Mouse (Mus musculus) forebrain, embryonic 11.5 days (tissue): Measurements from ENCODE around the gene Tpte. TPM values are rescaled to one million over a fixed set of nuclear protein-coding genes. Genes with fewer than 3 reads are reported as not detected.

Experiments used
- ATAC-seq: fragments of 200-750 bp; cut with Nextera tagmentation; replicated peaks from 2 replicates; pipeline ENCODE4 v1.8.0; 2017; ENCODE audit warnings: moderate TSS enrichment; ENCODE audit not compliant: low FRiP score
- DNase-seq: peaks from one replicate; pipeline ENCODE4 v3.0.0-alpha.2; 2017; ENCODE audit warnings: low spot score
- H3K27ac ChIP-seq: fragments of 300-500 bp; sonication (generic); 2 replicates; pipeline ENCODE4 v1.5.1; 2014; ENCODE audit warnings: low read depth, low read length
- H3K27me3 ChIP-seq: fragments of 300-500 bp; sonication (generic); 2 replicates; pipeline ENCODE4 v1.6.1; 2014; ENCODE audit warnings: mild to moderate bottlenecking, low read length, mixed read lengths; ENCODE audit not compliant: control insufficient read depth, insufficient read depth
- H3K36me3 ChIP-seq: fragments of 300-500 bp; sonication (generic); 2 replicates; pipeline ENCODE4 v1.6.1; 2014; ENCODE audit warnings: mild to moderate bottlenecking, low read length, moderate library complexity, mixed read lengths; ENCODE audit not compliant: control insufficient read depth, insufficient read depth
- H3K4me1 ChIP-seq: fragments of 300-500 bp; sonication (generic); replicated peaks from 2 replicates; pipeline ENCODE4 v1.6.1; 2014; ENCODE audit warnings: low read length, mixed read lengths; ENCODE audit not compliant: control insufficient read depth, insufficient read depth
- H3K4me2 ChIP-seq: fragments of 300-500 bp; sonication (generic); 2 replicates; pipeline ENCODE4 v1.6.1; 2014; ENCODE audit warnings: low read depth, mild to moderate bottlenecking, low read length, moderate library complexity, mixed read lengths; ENCODE audit not compliant: severe bottlenecking
- H3K4me3 ChIP-seq: fragments of 300-500 bp; sonication (generic); 2 replicates; pipeline ENCODE4 v1.5.1; 2014; ENCODE audit warnings: low read depth, low read length
- H3K9ac ChIP-seq: fragments of 300-500 bp; sonication (generic); 2 replicates; pipeline ENCODE4 v1.6.1; 2014; ENCODE audit warnings: low read length
- H3K9me3 ChIP-seq: fragments of 300-500 bp; sonication (generic); 2 replicates; pipeline ENCODE4 v1.6.1; 2016; ENCODE audit warnings: low read length, mixed read lengths; ENCODE audit not compliant: control insufficient read depth
- WGBS: fragments of 180-500 bp; shearing (Covaris S2); extraction: QIAGEN DNeasy Blood & Tissue Kit; methylation state at CpG from one replicate; pipeline ENCODE4 v1.1.7; 2014; 5-methylcytosine and 5-hydroxymethylcytosine counted together
- polyA plus RNA-seq: library from polyadenylated mRNA; unstranded; fragments of >200 nt; fragmentation: Nextera tagmentation; extraction: Ambion mirVana; gene quantifications from 2 replicates; pipeline ENCODE4 v1.2.1, GENCODE M21; 2014

Gene Tpte
- polyA plus RNA-seq: not detected in 2 replicates

DNA sequence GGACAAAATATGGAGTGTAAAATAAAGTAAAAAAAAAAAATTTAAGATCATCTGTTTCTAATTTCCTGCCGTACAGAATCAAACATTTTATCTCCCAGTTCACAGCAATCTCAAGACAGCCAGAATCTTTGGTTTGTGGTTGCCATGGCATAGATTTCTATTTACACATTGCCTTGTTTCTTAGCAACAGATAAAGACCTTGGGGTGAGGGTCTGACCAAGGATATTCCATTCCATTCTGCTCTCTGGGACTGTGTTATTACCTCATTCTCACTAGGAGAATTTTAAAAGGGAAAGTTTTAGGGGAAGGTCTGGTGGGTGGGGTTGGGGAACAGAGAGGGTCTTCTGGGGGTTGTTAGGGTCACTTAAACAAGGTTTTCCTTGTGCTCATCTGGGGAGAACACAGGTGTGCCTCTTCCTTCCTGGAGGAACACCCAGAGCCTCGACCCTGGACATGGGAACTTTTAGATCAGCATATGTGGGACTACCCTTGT lies at the start of gene Tpte:
Gene Tpte, plus strand, starts transcription at position 443 of the 493 bp plus-strand sequence.
- Histone ChIP-seq H3K27me3 (no peaks in the 10 kb centered on the region), H3K9ac (no peak within 1 kb of the TSS), H3K4me3 (no peak within 1 kb of the TSS), H3K4me1 (no peaks in the 10 kb centered on the region), H3K9me3 (no peaks in the 10 kb centered on the region), H3K36me3 (no peaks in the 10 kb centered on the region), H3K27ac (no peak within 1 kb of the TSS), H3K4me2 (no peak within 1 kb of the TSS)
- no peak for DNase-seq
- WGBS: 63% methylated on average over 2 of the region's 2 CpGs
- ATAC-seq: no peak

DNA sequence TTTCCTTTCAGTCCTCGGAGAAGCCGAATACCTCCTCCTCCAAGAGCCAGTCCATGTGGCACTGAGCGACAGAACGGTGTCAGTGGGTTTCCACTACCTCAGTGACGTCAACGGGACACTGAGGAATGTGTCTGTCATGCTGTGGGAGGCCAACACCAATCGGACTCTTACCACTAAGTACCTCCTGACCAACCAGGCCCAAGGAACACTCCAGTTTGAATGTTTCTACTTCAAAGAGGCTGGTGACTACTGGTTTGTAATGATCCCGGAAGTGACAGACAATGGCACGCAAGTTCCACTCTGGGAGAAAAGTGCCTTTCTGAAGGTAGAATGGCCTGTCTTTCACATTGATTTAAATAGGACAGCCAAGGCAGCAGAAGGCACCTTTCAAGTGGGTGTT lies 40.3 kb upstream of the Tpte start:
- H3K9me3 ChIP-seq: no peaks in the 10 kb centered on the region
- H3K27me3 ChIP-seq: no peaks in the 10 kb centered on the region
- H3K4me1 ChIP-seq: no peaks in the 10 kb centered on the region
- no peaks in the 10 kb centered on the region for H3K36me3 ChIP-seq
- no peak overlapping the region for H3K4me2 ChIP-seq
- WGBS: 90% methylated on average over 9 of the region's 9 CpGs
- DNase-seq (no peak), ATAC-seq (no peak)
- no peak overlapping the region for H3K9ac ChIP-seq
- H3K27ac ChIP-seq: no peak overlapping the region
- H3K4me3 ChIP-seq: no peak overlapping the region

DNA sequence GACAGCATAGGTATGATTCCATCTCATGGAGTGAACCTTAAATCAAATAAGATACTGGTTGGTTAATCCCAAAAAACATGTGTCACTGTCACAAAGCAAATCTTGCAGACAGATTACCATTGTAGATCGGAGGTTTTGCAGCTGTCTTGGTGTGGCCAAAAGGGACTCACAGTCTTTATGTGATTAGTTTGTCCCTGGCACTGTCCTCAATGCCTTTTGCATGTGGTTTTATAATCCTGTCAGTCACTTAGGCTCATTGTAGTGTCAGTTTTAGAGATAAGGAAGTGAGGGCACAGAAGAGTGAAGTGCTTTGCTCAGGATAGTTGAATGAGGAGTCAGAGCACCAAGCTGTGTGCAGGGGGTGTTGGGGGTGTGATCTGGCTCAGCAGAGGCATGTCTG lies 37.6 kb upstream of the Tpte start:
- H3K4me2 ChIP-seq: no peak overlapping the region
- DNase-seq (no peak), ATAC-seq (no peak)
- H3K4me3 ChIP-seq: no peak overlapping the region
- 61% methylated on average over 1 of the region's 1 CpGs for WGBS
- H3K27ac ChIP-seq: no peak overlapping the region
- no peaks in the 10 kb centered on the region for H3K36me3 ChIP-seq
- H3K4me1 ChIP-seq: no peaks in the 10 kb centered on the region
- no peaks in the 10 kb centered on the region for H3K9me3 ChIP-seq
- H3K27me3 ChIP-seq: no peaks in the 10 kb centered on the region
- no peak overlapping the region for H3K9ac ChIP-seq

DNA sequence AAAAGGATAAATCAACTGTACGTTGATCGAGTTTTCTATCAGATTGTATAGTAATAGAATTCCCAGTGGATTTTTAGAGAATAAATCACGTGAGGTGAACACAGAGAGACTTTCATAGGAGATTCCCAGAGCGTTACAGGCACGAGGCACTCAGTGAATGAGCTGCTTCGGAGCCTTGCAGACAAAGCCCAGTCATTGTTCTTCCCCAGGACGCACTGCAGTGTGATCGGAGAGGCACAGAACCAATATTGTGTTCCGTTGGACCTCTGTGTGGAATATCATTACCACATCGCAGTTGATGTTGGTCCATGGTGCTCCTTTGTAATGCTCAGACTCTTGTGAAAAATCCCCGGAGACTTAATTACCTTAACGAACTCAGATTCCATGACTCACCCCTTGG lies 35.3 kb upstream of the Tpte start:
- Histone ChIP-seq H3K36me3 (no peaks in the 10 kb centered on the region), H3K9ac (no peak overlapping the region), H3K27me3 (no peaks in the 10 kb centered on the region), H3K27ac (no peak overlapping the region), H3K4me2 (no peak overlapping the region), H3K4me3 (no peak overlapping the region), H3K4me1 (no peaks in the 10 kb centered on the region), H3K9me3 (no peaks in the 10 kb centered on the region)
- DNase-seq (no peak), ATAC-seq (no peak)
- 62% methylated on average over 12 of the region's 12 CpGs for WGBS

DNA sequence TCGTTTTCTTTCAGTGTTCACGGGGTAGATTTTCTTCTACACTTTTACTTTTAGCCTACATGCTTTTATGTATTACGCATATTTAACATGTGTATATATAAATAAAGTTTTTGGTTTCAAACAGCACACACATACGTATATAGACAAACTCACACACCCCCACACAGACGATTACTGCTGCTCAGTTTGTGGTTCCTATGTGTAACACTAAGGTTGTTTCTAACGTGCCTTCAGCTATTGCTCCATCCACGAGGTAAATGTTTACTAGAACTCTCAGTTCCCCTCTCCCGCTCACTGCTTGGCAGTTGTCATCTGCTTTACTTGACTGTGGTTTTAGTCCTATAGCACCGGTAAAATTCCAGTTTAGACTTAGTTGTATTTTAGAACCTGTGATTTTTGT lies 34.2 kb upstream of the Tpte start:
- DNase-seq (no peak), ATAC-seq (no peak)
- 88% methylated on average over 9 of the region's 9 CpGs for WGBS
- Histone ChIP-seq H3K9ac (no peak overlapping the region), H3K9me3 (no peaks in the 10 kb centered on the region), H3K27me3 (no peaks in the 10 kb centered on the region), H3K4me3 (no peak overlapping the region), H3K27ac (no peak overlapping the region), H3K36me3 (no peaks in the 10 kb centered on the region), H3K4me2 (no peak overlapping the region), H3K4me1 (no peaks in the 10 kb centered on the region)

DNA sequence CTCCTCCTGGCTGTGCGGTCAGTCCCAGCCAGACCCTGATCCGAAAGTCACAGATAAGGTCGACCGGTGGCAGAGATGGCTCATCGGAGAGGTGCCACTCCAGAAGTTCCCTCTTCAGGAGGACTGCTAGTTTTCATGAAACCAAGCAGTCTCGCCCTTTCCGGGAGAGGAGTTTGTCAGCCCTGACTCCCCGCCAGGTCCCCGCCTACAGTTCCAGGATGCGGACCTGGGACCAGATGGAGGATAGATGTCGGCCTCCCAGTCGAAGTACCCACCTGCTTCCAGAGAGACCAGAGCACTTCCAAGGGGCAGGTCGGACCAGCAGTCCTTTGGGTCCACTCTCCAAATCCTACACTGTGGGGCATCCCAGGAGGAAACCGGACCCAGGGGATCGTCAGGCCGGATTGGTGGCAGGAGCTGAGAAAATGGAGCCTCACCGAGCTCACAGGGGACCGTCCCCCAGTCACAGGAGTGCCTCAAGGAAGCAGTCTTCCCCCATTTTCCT lies 24.2 kb upstream of the Tpte start:
- Histone ChIP-seq H3K4me3 (no peak overlapping the region), H3K9me3 (no peaks in the 10 kb centered on the region), H3K27ac (no peak overlapping the region), H3K9ac (no peak overlapping the region), H3K27me3 (no peaks in the 10 kb centered on the region), H3K4me2 (no peak overlapping the region), H3K36me3 (no peaks in the 10 kb centered on the region), H3K4me1 (no peaks in the 10 kb centered on the region)
- DNase-seq (no peak), ATAC-seq (no peak)
- 86% methylated on average over 18 of the region's 18 CpGs for WGBS

DNA sequence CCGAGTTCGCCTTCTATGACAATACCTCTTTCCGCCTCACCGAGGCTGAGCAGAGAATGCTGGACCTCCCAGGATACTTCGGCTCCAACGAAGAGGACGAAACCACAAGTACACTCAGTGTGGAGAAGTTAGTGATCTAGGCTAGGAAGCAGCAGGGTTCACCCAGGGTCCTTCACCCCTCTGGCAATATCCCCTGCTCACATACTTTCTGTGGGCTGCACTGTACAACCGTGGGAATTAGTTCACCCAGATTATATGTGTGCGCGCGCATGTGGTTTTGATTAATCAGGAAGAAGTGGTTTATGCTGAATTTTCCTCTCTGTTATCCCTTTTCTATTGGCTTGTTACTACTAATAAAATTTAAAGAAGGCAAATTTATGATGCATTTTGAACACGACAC lies 23.7 kb upstream of the Tpte start:
- Histone ChIP-seq H3K4me2 (no peak overlapping the region), H3K9me3 (no peaks in the 10 kb centered on the region), H3K27me3 (no peaks in the 10 kb centered on the region), H3K36me3 (no peaks in the 10 kb centered on the region), H3K9ac (no peak overlapping the region), H3K27ac (no peak overlapping the region), H3K4me3 (no peak overlapping the region), H3K4me1 (no peaks in the 10 kb centered on the region)
- 68% methylated on average over 12 of the region's 12 CpGs for whole genome bisulfite sequencing
- DNase-seq: no peak
- no peak for ATAC-seq

DNA sequence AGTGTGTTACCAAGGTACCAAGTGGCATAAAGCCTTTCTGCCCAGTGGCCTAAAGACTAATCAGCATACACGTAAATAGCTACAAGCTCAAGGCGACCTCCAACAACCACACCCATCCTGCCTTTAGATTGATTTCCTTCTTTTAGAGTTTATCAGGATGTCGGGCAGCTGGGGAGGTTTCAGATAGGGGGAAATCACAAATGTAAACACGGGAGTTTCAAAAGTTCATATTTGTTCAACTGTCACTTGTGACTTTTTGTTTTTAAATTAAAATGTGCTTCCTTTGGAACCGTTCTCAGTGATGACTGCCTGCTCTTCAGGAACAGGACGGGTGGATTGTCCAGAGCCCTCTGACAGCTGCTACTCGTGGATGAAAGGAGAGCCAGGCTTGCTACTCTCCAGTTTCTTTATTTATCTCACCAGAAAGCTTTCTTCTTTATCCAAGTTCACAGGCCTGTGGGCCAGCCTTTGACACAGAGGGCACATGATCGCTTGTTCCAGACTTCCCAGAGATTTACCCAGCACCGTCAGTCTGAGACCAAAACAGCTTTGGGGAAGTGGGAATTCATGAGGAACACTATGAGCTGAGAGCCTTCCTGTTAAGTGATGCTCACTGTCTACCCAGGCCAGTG lies 23.0 kb upstream of the Tpte start:
- 66% methylated on average over 9 of the region's 9 CpGs for WGBS
- no peak overlapping the region for H3K4me2 ChIP-seq
- no peak for ATAC-seq

DNA sequence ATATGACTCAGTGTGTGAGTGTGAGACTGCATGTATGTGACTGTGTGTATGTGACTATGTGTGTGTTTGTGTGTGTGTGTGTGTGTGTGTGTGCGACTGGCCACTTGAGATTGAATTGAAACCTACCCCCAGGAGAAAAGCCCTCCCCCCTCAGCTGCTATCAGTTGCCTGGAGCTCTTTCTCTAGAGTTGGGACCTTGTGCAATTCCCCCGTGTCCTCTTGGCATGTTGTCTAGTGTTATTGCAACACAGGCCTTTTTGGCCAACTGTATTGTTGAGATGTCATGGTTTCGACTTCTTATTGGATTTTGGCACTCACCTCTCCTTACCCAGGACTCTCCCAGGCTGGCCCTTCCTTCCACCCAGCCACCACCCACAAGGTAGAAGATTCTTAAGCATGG lies 21.0 kb upstream of the Tpte start:
- no peaks in the 10 kb centered on the region for H3K9me3 ChIP-seq
- H3K27ac ChIP-seq: no peak overlapping the region
- no peak overlapping the region for H3K9ac ChIP-seq
- no peak overlapping the region for H3K4me3 ChIP-seq
- H3K4me1 ChIP-seq: no peaks in the 10 kb centered on the region
- DNase-seq (no peak), ATAC-seq (no peak)
- H3K4me2 ChIP-seq: no peak overlapping the region
- 94% methylated on average over 3 of the region's 3 CpGs for WGBS
- H3K36me3 ChIP-seq: no peaks in the 10 kb centered on the region
- no peaks in the 10 kb centered on the region for H3K27me3 ChIP-seq

More for the DNA sequence above, 23.0 kb upstream of the Tpte start:
- no peaks in the 10 kb centered on the region for H3K36me3 ChIP-seq
- H3K4me1 ChIP-seq: no peaks in the 10 kb centered on the region
- H3K4me3 ChIP-seq: no peak overlapping the region
- no peak overlapping the region for H3K27ac ChIP-seq
- no peak overlapping the region for H3K9ac ChIP-seq
- H3K9me3 ChIP-seq: no peaks in the 10 kb centered on the region
- H3K27me3 ChIP-seq: no peaks in the 10 kb centered on the region
- DNase-seq: no peak
